Mouse (Mus musculus): ENCODE measurements around the gene Btbd16. TPM values are rescaled to one million over a fixed set of nuclear protein-coding genes. Genes with fewer than 3 reads are reported as not detected.
A peak's percentile ranks its signal among the peaks of the same experiment; 100 is the strongest.

The Btbd16 gene
- polyA plus RNA-seq, 1 experiment from 2014 or later: not detected

GRCm38 (mm10) chr7:130854684-130855292, 80.9 kb downstream of the Btbd16 start:
- no peak overlapping the region for H3K27ac ChIP-seq
- no peak overlapping the region for H3K9ac ChIP-seq (replicated peaks)
- ATAC-seq: no peak
- H3K4me3 ChIP-seq (replicated peaks): no peak overlapping the region
- H3K27me3 ChIP-seq: 0 out of 2 replicates have a peak, but pooled peaks cover 4% of the 10 kb centered on the region
- WGBS: 69% methylated on average over 4 of the region's 4 CpGs
- H3K9me3 ChIP-seq: no peaks in the 10 kb centered on the region
- H3K4me2 ChIP-seq (replicated peaks): no peak overlapping the region
- no peaks in the 10 kb centered on the region for H3K36me3 ChIP-seq
- H3K4me1 ChIP-seq (replicated peaks): peaks cover 8% of the 10 kb centered on the region; the same call in 1 of the 2 replicates

- 50% methylated on average over 3 of the region's 3 CpGs for WGBS
- no peak for ATAC-seq
Observed at GRCm38 (mm10) chr7:130855681-130856080, 81.8 kb downstream of the Btbd16 start.

GRCm38 (mm10) chr7:130857973-130858372, 84.1 kb downstream of the Btbd16 start:
- WGBS: 72% methylated on average over 6 of the region's 6 CpGs
- ATAC-seq: no peak

More at GRCm38 (mm10) chr7:130855681-130856080, 81.8 kb downstream of the Btbd16 start:
- Histone ChIP-seq H3K4me3 (replicated peaks) (no peak overlapping the region), H3K4me1 (replicated peaks) (peaks cover 17% of the 10 kb centered on the region), H3K36me3 (no peaks in the 10 kb centered on the region), H3K9ac (replicated peaks) (no peak overlapping the region), H3K27me3 (0 out of 2 replicates have a peak, but pooled peaks cover 4% of the 10 kb centered on the region), H3K4me2 (replicated peaks) (no peak overlapping the region), H3K9me3 (no peaks in the 10 kb centered on the region), H3K27ac (no peak overlapping the region)

GRCm38 (mm10) chr7:130859926-130860325, 86.1 kb downstream of the Btbd16 start:
- Histone ChIP-seq H3K9ac (replicated peaks) (no peak overlapping the region), H3K4me1 (replicated peaks) (peaks cover 28% of the 10 kb centered on the region), H3K27ac (no peak overlapping the region), H3K36me3 (no peaks in the 10 kb centered on the region), H3K27me3 (peaks cover 17% of the 10 kb centered on the region), H3K4me2 (replicated peaks) (no peak overlapping the region), H3K4me3 (replicated peaks) (no peak overlapping the region), H3K9me3 (no peaks in the 10 kb centered on the region)
- WGBS: 7% methylated on average over 4 of the region's 5 CpGs
- ATAC-seq: no peak

More at GRCm38 (mm10) chr7:130857973-130858372, 84.1 kb downstream of the Btbd16 start:
- H3K4me3 ChIP-seq (replicated peaks): no peak overlapping the region
- no peak overlapping the region for H3K9ac ChIP-seq (replicated peaks)
- no peaks in the 10 kb centered on the region for H3K9me3 ChIP-seq
- H3K27ac ChIP-seq: no peak overlapping the region
- H3K4me2 ChIP-seq (replicated peaks): no peak overlapping the region
- no peaks in the 10 kb centered on the region for H3K36me3 ChIP-seq
- H3K4me1 ChIP-seq (replicated peaks): peaks cover 31% of the 10 kb centered on the region
- 0 out of 2 replicates have a peak, but pooled peaks cover 4% of the 10 kb centered on the region for H3K27me3 ChIP-seq

- peaks cover 17% of the 10 kb centered on the region for H3K27me3 ChIP-seq
- H3K9ac ChIP-seq (replicated peaks): no peak overlapping the region
- H3K4me1 ChIP-seq (replicated peaks): peaks cover 28% of the 10 kb centered on the region
- no peak overlapping the region for H3K27ac ChIP-seq
- H3K36me3 ChIP-seq: no peaks in the 10 kb centered on the region
- H3K9me3 ChIP-seq: no peaks in the 10 kb centered on the region
- peak; percentile 22; the same call in 1 of the 2 replicates for ATAC-seq
- WGBS: 9% methylated on average over 11 of the region's 11 CpGs
- H3K4me3 ChIP-seq (replicated peaks): no peak overlapping the region
- 0 out of 2 replicates have a peak overlapping the region, but pooled peaks have one; percentile 2 for H3K4me2 ChIP-seq (replicated peaks)
Observed at GRCm38 (mm10) chr7:130860721-130861142, 86.9 kb downstream of the Btbd16 start.

- Histone ChIP-seq H3K9ac (replicated peaks) (no peak overlapping the region), H3K36me3 (no peaks in the 10 kb centered on the region), H3K4me3 (replicated peaks) (no peak overlapping the region), H3K27me3 (peaks cover 17% of the 10 kb centered on the region), H3K27ac (no peak overlapping the region), H3K4me1 (replicated peaks) (peaks cover 37% of the 10 kb centered on the region), H3K9me3 (no peaks in the 10 kb centered on the region), H3K4me2 (replicated peaks) (no peak overlapping the region)
- WGBS: 45% methylated on average over 1 of the region's 1 CpGs
- no peak for ATAC-seq
Observed at GRCm38 (mm10) chr7:130862501-130862900, 88.6 kb downstream of the Btbd16 start.

- Histone ChIP-seq H3K9ac (replicated peaks) (no peak overlapping the region), H3K36me3 (no peaks in the 10 kb centered on the region), H3K4me2 (replicated peaks) (no peak overlapping the region), H3K4me3 (replicated peaks) (no peak overlapping the region), H3K27me3 (peaks cover 13% of the 10 kb centered on the region), H3K9me3 (no peaks in the 10 kb centered on the region), H3K27ac (no peak overlapping the region), H3K4me1 (replicated peaks) (peaks cover 35% of the 10 kb centered on the region)
- no peak for ATAC-seq
- WGBS: 81% methylated on average over 7 of the region's 7 CpGs
Observed at GRCm38 (mm10) chr7:130864711-130865110, 90.8 kb downstream of the Btbd16 start.

GRCm38 (mm10) chr7:130865613-130866591, 92.0 kb downstream of the Btbd16 start, which contains the start of gene Plekha1:
Plekha1 (plus strand) TSS chr7:130865756.
- Histone ChIP-seq H3K27me3 (peaks cover 13% of the 10 kb centered on the region), H3K36me3 (no peaks in the 10 kb centered on the region), H3K9me3 (no peaks in the 10 kb centered on the region), H3K9ac (replicated peaks) (peak within 1 kb of the TSS; percentile 84), H3K4me1 (replicated peaks) (peaks cover 23% of the 10 kb centered on the region), H3K4me3 (replicated peaks) (peak within 1 kb of the TSS; percentile 78), H3K27ac (peak within 1 kb of the TSS; percentile 82), H3K4me2 (replicated peaks) (peak within 1 kb of the TSS; percentile 75)
- WGBS: under 1% methylated on average over 95 of the region's 114 CpGs
- peak; percentile 99 for ATAC-seq

- no peaks in the 10 kb centered on the region for H3K9me3 ChIP-seq
- 1% methylated on average over 13 of the region's 13 CpGs for WGBS
- H3K36me3 ChIP-seq: no peaks in the 10 kb centered on the region
- H3K27ac ChIP-seq: peak overlapping the region; percentile 82
- peak overlapping the region; percentile 75 for H3K4me2 ChIP-seq (replicated peaks)
- H3K9ac ChIP-seq (replicated peaks): peak overlapping the region; percentile 84
- H3K4me3 ChIP-seq (replicated peaks): peak overlapping the region; percentile 78
- no peak for ATAC-seq
- peaks cover 13% of the 10 kb centered on the region for H3K27me3 ChIP-seq
- H3K4me1 ChIP-seq (replicated peaks): peaks cover 16% of the 10 kb centered on the region
Observed at GRCm38 (mm10) chr7:130866640-130867039, 92.8 kb downstream of the Btbd16 start.

- WGBS: 58% methylated on average over 3 of the region's 3 CpGs
- Histone ChIP-seq H3K4me3 (replicated peaks) (no peak overlapping the region; the same call in 1 of the 2 replicates), H3K9ac (replicated peaks) (no peak overlapping the region), H3K27ac (no peak overlapping the region), H3K4me2 (replicated peaks) (peak overlapping the region; percentile 39), H3K36me3 (no peaks in the 10 kb centered on the region), H3K4me1 (replicated peaks) (peaks cover 11% of the 10 kb centered on the region), H3K9me3 (no peaks in the 10 kb centered on the region), H3K27me3 (peaks cover 13% of the 10 kb centered on the region)
- ATAC-seq: no peak
Observed at GRCm38 (mm10) chr7:130867256-130867655, 93.4 kb downstream of the Btbd16 start.
